Mouse (Mus musculus) liver, embryonic 15.5 days (tissue): ENCODE measurements around the gene Hdhd3. TPM values are rescaled to one million over a fixed set of nuclear protein-coding genes. Genes with fewer than 3 reads are reported as not detected.
"Not testable (repeated sequence)": the region's sequence is repeated elsewhere in the genome, so short reads cannot be mapped to it uniquely, and the experiment has no call there.

Experiments
- ATAC-seq: fragments of 200-750 bp; cut with Nextera tagmentation; 2 replicates; pipeline ENCODE4 v1.8.0; 2017; ENCODE audit warnings: moderate number of reproducible peaks, mild to moderate bottlenecking, moderate library complexity; ENCODE audit not compliant: insufficient read depth
- H3K27ac ChIP-seq: fragments of 300-500 bp; sonication (generic); replicated peaks from 2 replicates; pipeline ENCODE4 v1.5.1; 2015; ENCODE audit warnings: mild to moderate bottlenecking, inconsistent platforms
- H3K27me3 ChIP-seq: fragments of 300-500 bp; sonication (generic); 2 replicates; pipeline ENCODE4 v1.6.1; 2015; ENCODE audit warnings: mild to moderate bottlenecking, inconsistent platforms
- H3K36me3 ChIP-seq: fragments of 300-500 bp; sonication (generic); replicated peaks from 2 replicates; pipeline ENCODE4 v1.6.1; 2015; ENCODE audit warnings: moderate library complexity, mild to moderate bottlenecking, inconsistent platforms
- H3K4me1 ChIP-seq: fragments of 300-500 bp; sonication (generic); replicated peaks from 2 replicates; pipeline ENCODE4 v1.6.1; 2015; ENCODE audit warnings: inconsistent platforms
- H3K4me2 ChIP-seq: fragments of 300-500 bp; sonication (generic); 2 replicates; pipeline ENCODE4 v1.6.1; 2015; ENCODE audit warnings: moderate library complexity, mild to moderate bottlenecking, inconsistent platforms
- H3K4me3 ChIP-seq: fragments of 300-500 bp; sonication (generic); replicated peaks from 2 replicates; pipeline ENCODE4 v1.5.1; 2015; ENCODE audit warnings: mild to moderate bottlenecking, inconsistent platforms
- H3K9ac ChIP-seq: fragments of 300-500 bp; sonication (generic); 2 replicates; pipeline ENCODE4 v1.6.1; 2015; ENCODE audit warnings: moderate library complexity, mild to moderate bottlenecking, inconsistent platforms
- H3K9me3 ChIP-seq: fragments of 300-500 bp; sonication (generic); replicated peaks from 2 replicates; pipeline ENCODE4 v1.6.1; 2016; ENCODE audit warnings: inconsistent platforms
- WGBS: fragments of 180-500 bp; shearing (Covaris S2); methylation state at CpG from one replicate; pipeline ENCODE4 v1.1.7; 2015; ENCODE audit warnings: mixed read lengths; ENCODE audit not compliant: insufficient replicate concordance; 5-methylcytosine and 5-hydroxymethylcytosine counted together
- polyA plus RNA-seq: library from polyadenylated mRNA; unstranded; fragments of >200 nt; fragmentation: Nextera tagmentation; extraction: Ambion mirVana; gene quantifications from 2 replicates; pipeline ENCODE4 v1.2.1, GENCODE M21; 2015

The Hdhd3 gene
- polyA plus RNA-seq, 1 experiment from 2014 or later = 7.8 TPM

DNA sequence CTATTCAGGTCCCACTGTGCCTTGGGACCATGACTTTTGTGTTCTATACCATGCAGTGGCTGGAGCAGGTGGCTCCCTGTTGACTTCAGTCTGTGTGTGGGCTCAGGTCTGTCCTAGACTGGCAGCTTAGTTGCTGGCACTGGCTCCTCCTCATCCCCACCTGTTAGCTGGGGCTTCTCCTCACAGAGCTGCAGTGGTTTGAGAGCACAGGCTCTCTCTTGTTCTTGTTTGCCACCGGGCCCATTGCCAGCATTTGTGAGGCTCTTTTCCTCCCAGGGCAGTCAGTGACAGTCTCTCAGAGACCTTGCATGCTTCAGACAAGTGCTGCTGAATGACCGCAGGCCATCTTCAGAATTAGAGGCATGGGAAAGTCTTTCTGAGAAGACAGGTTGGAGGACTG is 10.6 kb downstream of the Hdhd3 start:
- Histone ChIP-seq H3K36me3 (no peaks in the 10 kb centered on the region), H3K27me3 (peaks cover 9% of the 10 kb centered on the region; the same call in 1 of the 2 replicates), H3K4me2 (no peak overlapping the region), H3K9me3 (no peaks in the 10 kb centered on the region), H3K9ac (no peak overlapping the region), H3K4me3 (no peak overlapping the region), H3K4me1 (no peaks in the 10 kb centered on the region; the same call in 1 of the 2 replicates), H3K27ac (no peak overlapping the region)
- 75% methylated on average over 2 of the region's 2 CpGs for WGBS
- ATAC-seq = no peak

DNA sequence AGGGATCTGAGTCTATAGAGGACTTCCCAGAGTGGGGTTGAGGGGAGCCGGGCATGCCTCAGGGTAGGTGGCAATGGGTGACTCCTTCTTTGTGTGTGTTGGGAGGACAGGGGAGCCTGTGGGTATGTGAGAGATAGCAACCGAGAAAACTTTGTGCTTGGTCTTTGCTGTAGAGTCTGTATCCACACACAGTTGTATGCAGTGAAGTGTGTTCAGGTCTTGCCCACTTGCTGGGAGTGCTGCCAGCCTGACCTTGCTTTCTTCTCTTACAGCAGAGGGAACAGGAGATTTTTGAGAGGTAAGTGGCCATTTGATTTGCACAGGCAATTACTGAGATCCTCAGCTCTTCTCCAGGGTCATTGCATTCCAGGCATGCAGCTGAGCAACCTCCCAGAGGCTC is 15.4 kb downstream of the Hdhd3 start:
- no peak overlapping the region for H3K4me2 ChIP-seq
- no peaks in the 10 kb centered on the region for H3K27me3 ChIP-seq
- no peaks in the 10 kb centered on the region for H3K9me3 ChIP-seq
- H3K36me3 ChIP-seq = no peaks in the 10 kb centered on the region
- H3K4me3 ChIP-seq = no peak overlapping the region
- no peak overlapping the region for H3K9ac ChIP-seq
- 70% methylated on average over 2 of the region's 2 CpGs for WGBS
- no peak overlapping the region for H3K27ac ChIP-seq
- H3K4me1 ChIP-seq = peaks cover 24% of the 10 kb centered on the region
- ATAC-seq = no peak

DNA sequence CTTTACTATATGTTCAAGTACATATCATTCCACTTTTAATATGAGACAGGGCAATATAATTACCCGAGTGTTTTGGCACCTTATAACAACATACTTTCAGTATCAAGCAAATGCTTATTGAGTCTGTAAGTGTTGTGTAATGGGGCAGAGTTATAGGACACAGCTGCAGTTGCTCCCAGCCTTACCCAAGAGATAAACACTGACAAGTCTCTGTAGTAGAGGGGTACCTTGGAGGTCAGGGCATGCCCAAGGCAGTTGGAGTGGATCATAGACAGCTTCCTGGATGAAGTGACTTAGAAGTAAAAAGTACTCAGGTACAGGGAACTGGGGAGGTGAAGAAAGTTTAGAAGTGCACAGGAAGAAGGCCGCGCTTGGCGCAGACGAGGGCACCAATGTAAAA is 16.1 kb downstream of the Hdhd3 start:
- peaks cover 24% of the 10 kb centered on the region for H3K4me1 ChIP-seq
- no peaks in the 10 kb centered on the region for H3K9me3 ChIP-seq
- no peak overlapping the region for H3K4me3 ChIP-seq
- peaks cover 6% of the 10 kb centered on the region for H3K27me3 ChIP-seq
- ATAC-seq = no peak
- 86% methylated on average over 5 of the region's 5 CpGs for WGBS
- no peak overlapping the region for H3K27ac ChIP-seq
- no peaks in the 10 kb centered on the region for H3K36me3 ChIP-seq
- H3K9ac ChIP-seq = no peak overlapping the region
- no peak overlapping the region for H3K4me2 ChIP-seq

DNA sequence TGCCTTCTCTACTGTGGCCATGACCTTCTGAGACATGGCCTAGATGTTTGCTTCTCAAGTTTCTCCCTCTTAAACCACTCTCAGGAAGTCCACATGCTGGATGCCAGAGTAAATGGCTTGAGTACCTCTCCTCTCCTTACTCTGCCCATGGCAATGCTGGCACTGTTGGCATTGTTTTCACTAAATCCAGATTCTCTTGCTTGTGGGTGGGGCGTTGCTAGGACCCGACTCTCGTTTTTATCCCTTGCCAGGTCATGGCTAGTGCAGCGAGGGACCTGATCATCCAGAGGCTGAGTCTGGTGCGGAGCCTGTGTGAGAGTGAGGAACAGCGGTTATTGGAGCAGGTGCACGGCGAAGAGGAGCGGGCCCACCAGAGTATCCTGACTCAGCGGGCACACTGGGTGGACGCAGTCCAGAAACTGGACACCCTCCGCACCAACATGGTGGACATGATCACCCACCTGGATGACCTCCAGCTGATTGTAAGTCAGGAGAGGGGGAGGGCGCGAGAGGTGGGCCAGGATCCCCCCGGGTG is 17.0 kb downstream of the Hdhd3 start:
- peak overlapping the region; percentile 48 for H3K27ac ChIP-seq
- peak overlapping the region; percentile 33 for H3K4me2 ChIP-seq
- H3K4me1 ChIP-seq = peaks cover 24% of the 10 kb centered on the region
- H3K9me3 ChIP-seq = no peaks in the 10 kb centered on the region
- H3K9ac ChIP-seq = no peak overlapping the region
- 83% methylated on average over 15 of the region's 15 CpGs for WGBS
- ATAC-seq = no peak
- H3K36me3 ChIP-seq = no peaks in the 10 kb centered on the region
- H3K4me3 ChIP-seq = no peak overlapping the region
- peaks cover 16% of the 10 kb centered on the region for H3K27me3 ChIP-seq

DNA sequence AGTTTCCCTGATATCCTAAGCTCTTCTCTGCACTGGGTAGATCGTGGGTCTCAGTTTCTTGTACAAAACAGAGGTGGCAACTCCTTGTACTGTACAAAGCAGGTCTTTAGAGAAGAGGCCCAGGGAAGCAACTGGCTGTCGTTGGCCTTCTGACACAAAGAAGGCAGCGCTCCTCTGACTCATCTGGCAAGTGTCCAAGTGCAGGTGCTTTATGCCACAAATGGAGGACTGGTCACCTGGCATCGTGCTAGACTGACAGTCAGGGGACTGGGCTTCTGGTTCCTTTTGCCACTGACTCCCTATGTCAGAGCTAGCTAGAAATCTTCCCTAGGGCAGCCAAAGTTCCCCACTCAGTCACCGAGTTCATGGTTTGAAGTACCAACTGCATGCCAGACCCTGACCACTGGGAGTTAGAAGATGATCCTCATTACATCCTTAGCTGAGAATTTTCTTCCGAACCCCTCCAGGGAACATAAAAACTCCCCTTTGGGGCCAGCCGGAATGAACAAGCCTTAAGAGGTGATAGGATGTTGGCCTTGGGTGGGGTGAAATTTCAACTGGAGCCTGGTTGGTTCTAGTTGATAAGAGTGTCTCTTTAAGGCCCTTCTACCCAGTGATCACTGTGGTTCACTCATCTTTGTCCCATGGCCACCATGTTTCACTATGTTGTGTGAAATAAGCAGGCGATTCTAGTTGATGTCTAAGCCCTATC is 17.7 kb downstream of the Hdhd3 start:
- H3K4me3 ChIP-seq = no peak overlapping the region
- peak; percentile 80 for ATAC-seq

DNA sequence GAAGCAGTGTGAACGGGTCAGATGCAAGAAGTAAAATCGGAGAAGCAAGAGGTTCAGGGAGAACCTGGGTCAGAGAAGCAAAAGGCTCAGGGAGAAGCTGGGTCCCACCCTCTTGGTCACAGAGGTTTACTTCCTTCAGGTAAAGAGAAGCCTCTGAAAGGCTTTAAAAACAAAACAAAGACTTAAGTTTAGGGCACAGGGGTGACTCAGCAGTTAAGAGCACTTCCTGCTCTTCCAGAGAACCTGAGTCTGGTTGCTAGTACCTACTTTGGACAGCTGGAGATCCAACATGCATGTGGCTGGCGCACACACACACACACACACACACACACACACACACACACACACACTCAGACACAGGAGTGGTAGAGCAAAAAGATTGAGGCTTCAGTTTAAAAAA is 18.3 kb downstream of the Hdhd3 start:
- H3K36me3 ChIP-seq = no peaks in the 10 kb centered on the region
- H3K4me3 ChIP-seq = no peak overlapping the region
- no peaks in the 10 kb centered on the region for H3K9me3 ChIP-seq
- WGBS = 46% methylated on average over 3 of the region's 3 CpGs
- peak overlapping the region; percentile 72; the same call in 1 of the 2 replicates for H3K27ac ChIP-seq
- H3K27me3 ChIP-seq = peaks cover 29% of the 10 kb centered on the region
- no peak overlapping the region for H3K9ac ChIP-seq
- peaks cover 32% of the 10 kb centered on the region for H3K4me1 ChIP-seq
- H3K4me2 ChIP-seq = no peak overlapping the region
- no peak for ATAC-seq

More for the DNA sequence above, 17.7 kb downstream of the Hdhd3 start:
- Histone ChIP-seq H3K4me1 (peaks cover 25% of the 10 kb centered on the region), H3K9me3 (no peaks in the 10 kb centered on the region), H3K4me2 (peak overlapping the region; percentile 33), H3K27ac (peak overlapping the region; percentile 72), H3K36me3 (no peaks in the 10 kb centered on the region), H3K9ac (peak overlapping the region; percentile 21; the same call in 1 of the 2 replicates), H3K27me3 (peaks cover 22% of the 10 kb centered on the region)
- WGBS = 51% methylated on average over 8 of the region's 8 CpGs

DNA sequence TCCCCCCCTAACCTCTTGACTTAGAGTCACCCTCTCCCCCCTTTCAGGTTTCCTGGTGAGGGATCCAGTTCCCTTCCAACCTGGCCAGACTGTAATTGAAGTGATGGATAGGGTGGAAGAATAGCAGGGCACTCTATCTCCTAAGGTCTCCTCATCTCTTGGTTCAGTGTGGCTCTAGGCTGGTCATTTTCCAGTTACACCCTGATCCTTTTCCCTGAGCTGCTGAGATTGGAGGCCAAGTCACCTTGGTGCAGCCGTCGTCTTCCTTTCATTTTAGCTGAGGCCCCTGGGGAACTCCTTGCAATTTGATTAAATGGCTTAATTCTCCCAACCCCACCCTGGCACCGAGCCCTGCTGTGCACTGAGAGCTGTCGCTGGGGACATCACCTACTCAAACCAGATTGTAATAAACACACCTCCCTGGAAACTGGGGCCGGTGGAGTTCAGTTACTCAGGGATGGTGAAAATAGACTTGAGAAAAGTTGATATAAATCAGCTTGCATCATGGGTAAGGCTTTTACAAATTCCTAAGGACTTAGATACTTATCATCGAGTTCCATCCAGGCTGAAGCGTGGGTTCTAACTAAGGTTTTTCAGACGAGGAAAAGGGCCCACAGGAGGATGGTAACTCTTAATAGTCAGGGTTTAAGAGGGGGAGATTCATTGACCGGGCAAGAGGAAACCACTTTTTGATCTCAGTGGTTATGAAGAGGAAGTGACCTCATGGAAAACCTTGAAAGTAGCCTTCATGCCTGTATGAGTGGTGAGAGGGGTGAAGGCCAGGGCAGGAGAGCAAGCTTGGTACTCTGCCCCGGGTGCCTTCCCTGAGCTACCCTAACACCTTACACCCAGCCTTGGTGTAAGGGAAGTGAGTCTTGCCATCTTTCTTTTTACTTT is 22.3 kb downstream of the Hdhd3 start:
- no peak for ATAC-seq
- no peak overlapping the region for H3K4me3 ChIP-seq
- no peak overlapping the region for H3K9ac ChIP-seq

DNA sequence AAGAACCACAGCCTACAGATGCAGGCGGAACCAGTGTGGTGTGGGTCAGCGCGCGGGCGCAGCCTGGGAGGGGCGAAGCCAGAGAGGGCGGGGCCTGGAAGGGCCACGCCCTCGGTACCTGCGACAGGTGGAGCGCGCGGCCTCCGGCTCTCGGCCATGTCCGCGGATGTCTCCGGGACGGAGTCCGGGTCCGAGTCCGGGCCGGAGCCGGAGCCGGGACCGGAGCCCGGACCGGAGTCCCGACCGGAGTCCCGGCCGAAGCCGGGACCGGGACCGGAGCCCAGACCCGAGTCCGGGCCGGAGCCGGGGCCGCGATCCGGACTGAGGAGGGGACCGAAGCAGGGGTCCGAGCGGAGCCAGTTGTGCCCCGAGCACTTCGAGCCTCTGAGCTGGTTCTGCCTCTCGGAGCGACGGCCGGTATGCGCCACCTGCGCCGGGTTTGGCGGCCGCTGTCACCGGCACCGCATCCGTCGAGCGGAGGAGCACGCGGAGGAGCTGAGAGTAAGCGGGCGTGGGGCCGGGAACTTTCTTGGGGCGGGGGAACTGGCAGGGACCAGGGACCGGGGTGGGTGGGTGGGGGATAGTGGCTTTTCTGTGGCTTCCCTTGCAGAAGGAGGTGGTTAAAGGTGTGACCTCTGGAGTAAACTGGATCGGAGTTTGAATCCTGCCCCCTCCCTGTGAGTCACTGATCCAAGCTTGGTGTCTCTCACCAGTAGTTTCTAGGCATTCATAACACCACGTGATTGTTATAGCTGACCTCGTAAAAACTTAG is 23.1 kb downstream of the Hdhd3 start, which contains the start of gene Bspry:
Gene Bspry, plus strand, starts transcription at position 117 of the 772 bp plus-strand sequence.
- no peak within 1 kb of the TSS for H3K27ac ChIP-seq
- peak within 1 kb of the TSS; percentile 76 for H3K4me2 ChIP-seq
- 1% methylated on average over 71 of the region's 71 CpGs for WGBS
- ATAC-seq = peak; percentile 65; the same call in 1 of the 2 replicates
- H3K4me3 ChIP-seq = peak within 1 kb of the TSS; percentile 53
- no peaks in the 10 kb centered on the region for H3K9me3 ChIP-seq
- H3K36me3 ChIP-seq = no peaks in the 10 kb centered on the region
- H3K27me3 ChIP-seq = peaks cover 65% of the 10 kb centered on the region
- H3K4me1 ChIP-seq = peaks cover 21% of the 10 kb centered on the region
- H3K9ac ChIP-seq = no peak within 1 kb of the TSS

More for the DNA sequence above, 22.3 kb downstream of the Hdhd3 start:
- no peak overlapping the region for H3K27ac ChIP-seq
- H3K27me3 ChIP-seq = peaks cover 62% of the 10 kb centered on the region
- WGBS = 22% methylated on average over 10 of the region's 10 CpGs
- peaks cover 29% of the 10 kb centered on the region for H3K4me1 ChIP-seq
- no peaks in the 10 kb centered on the region for H3K36me3 ChIP-seq
- H3K9me3 ChIP-seq = no peaks in the 10 kb centered on the region
- H3K4me2 ChIP-seq = no peak overlapping the region

DNA sequence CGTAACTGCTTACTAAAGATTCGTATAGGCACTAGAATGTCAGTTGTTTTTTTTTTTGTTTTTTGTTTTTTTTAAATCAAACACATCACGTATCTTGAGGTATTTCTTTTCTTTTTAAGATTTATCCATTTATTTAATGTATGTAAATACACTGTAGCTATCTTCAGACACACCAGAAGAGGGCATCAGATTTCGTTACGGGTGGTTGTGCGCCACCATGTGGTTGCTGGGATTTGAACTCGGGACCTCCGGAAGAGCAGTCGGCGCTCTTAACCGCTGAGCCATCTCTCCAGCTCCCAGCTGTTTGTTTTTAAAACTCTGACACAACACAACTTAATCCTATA is 23.7 kb downstream of the Hdhd3 start:
- H3K9me3 ChIP-seq, ATAC-seq, H3K9ac ChIP-seq, H3K27ac ChIP-seq, H3K36me3 ChIP-seq: not testable (repeated sequence)
- Histone ChIP-seq H3K4me1 (peaks cover 16% of the 10 kb centered on the region), H3K4me3 (peak overlapping the region; percentile 53), H3K4me2 (peak overlapping the region; percentile 76), H3K27me3 (peaks cover 65% of the 10 kb centered on the region)
- WGBS = 12% methylated on average over 11 of the region's 11 CpGs

DNA sequence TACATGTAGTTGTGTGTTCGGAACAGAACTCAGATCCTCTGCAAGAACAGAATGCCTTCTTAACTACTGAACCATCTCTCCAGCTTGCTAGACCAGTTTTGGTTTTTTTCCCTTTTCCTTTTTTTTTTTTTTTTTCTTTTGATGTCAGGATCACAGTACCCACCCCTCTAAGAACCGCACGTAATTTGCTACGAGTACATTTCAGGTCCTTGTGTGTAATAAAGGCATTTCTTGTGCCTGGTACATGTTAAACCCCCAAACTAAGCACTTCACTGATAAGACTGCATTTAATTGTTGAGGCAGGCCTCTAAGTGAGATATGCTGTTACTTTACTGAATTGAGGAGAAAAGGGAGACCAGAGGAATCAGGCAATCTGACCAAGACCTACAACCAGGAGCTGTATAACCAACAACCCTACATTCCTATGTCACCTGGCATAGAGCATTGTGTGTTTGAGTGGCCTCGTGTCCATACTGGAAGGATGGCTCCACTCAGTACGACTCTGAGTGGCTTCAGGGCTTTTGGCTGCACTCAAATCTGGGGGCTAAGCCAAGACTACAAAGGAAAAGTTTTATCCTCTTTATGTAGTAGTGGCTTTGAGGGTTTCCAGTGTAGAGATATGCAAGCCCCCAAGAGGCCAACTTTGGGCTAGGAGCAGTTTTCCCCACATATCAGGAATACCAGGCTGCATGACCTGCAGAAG is 25.6 kb downstream of the Hdhd3 start:
- Histone ChIP-seq H3K4me2 (no peak overlapping the region), H3K27me3 (peaks cover 64% of the 10 kb centered on the region), H3K36me3 (no peaks in the 10 kb centered on the region), H3K9ac (no peak overlapping the region), H3K4me1 (peaks cover 20% of the 10 kb centered on the region), H3K27ac (no peak overlapping the region), H3K4me3 (no peak overlapping the region), H3K9me3 (no peaks in the 10 kb centered on the region)
- no peak for ATAC-seq
- WGBS = 61% methylated on average over 6 of the region's 6 CpGs
